Mouse (Mus musculus) adrenal gland, adult 18-20 months (tissue): ENCODE data around the gene Ly6g. TPM values are rescaled to one million over a fixed set of nuclear protein-coding genes. Genes with fewer than 3 reads are reported as not detected.
"Not testable (repeated sequence)": the region's sequence is repeated elsewhere in the genome, so short reads cannot be mapped to it uniquely, and the experiment has no call there.

Experiments used
- DNase-seq, 2 experiments: peaks; one replicate each; pipeline ENCODE4 v3.0.0; 2021 to 2022; ENCODE audit warnings: low spot score in 2 of 2
- long read RNA-seq, 2 experiments: library from polyadenylated mRNA; stranded (forward); transcript quantifications; one replicate each; pipeline ENCODE4 v2.0.0; 2021
- total RNA-seq, 2 experiments: library from RNA; stranded (reverse); gene quantifications; 1 replicate in 1 of 2; 2 replicates in 1 of 2; pipeline ENCODE4 v1.2.3; 2021

Ly6g gene
- not detected for total RNA-seq
- long read RNA-seq, experiment 1: 0 reads
- long read RNA-seq, experiment 2: 0 reads

- DNase-seq: no peak
Measured at GRCm38 (mm10) chr15:75154940-75155339, at the start of gene Ly6g. Gene Ly6g (plus strand): TSS chr15:75155240.

- not testable (repeated sequence) for DNase-seq
Measured at GRCm38 (mm10) chr15:75110424-75110823, 44.6 kb upstream of the Ly6g start.

GRCm38 (mm10) chr15:75111861-75112630 is 43.0 kb upstream of the Ly6g start, which contains the start of gene Ly6c2:
Gene Ly6c2 (minus strand): TSS chr15:75111970.
- not testable (repeated sequence) for DNase-seq

- DNase-seq: no peak
Measured at GRCm38 (mm10) chr15:75116525-75116924, 38.5 kb upstream of the Ly6g start.

GRCm38 (mm10) chr15:75117481-75117880 is 37.6 kb upstream of the Ly6g start:
- DNase-seq: not testable (repeated sequence)

- peak; percentile 21 to 56 for DNase-seq
Measured at GRCm38 (mm10) chr15:75118742-75119141, 36.3 kb upstream of the Ly6g start.

- DNase-seq: peak; percentile 21 to 43
Measured at GRCm38 (mm10) chr15:75120066-75120465, 35.0 kb upstream of the Ly6g start.

- DNase-seq: not testable (repeated sequence)
Measured at GRCm38 (mm10) chr15:75132346-75132745, 22.7 kb upstream of the Ly6g start.

- DNase-seq: not testable (repeated sequence)
Measured at GRCm38 (mm10) chr15:75135090-75135783, 19.8 kb upstream of the Ly6g start.

- not testable (repeated sequence) for DNase-seq
Measured at GRCm38 (mm10) chr15:75137739-75138138, 17.3 kb upstream of the Ly6g start.

- DNase-seq: peak; percentile 8 to 26
Measured at GRCm38 (mm10) chr15:75141812-75142360, 13.2 kb upstream of the Ly6g start.

- DNase-seq: no peak
Measured at GRCm38 (mm10) chr15:75143735-75144134, 11.3 kb upstream of the Ly6g start.

- DNase-seq: no peak
Measured at GRCm38 (mm10) chr15:75153087-75153486, 2.0 kb upstream of the Ly6g start.

- no peak for DNase-seq
Measured at GRCm38 (mm10) chr15:75157646-75158045, 2.6 kb downstream of the Ly6g start.

- peak; percentile 33 to 36 for DNase-seq
Measured at GRCm38 (mm10) chr15:75175506-75175905, 20.5 kb downstream of the Ly6g start.

- DNase-seq: no peak
Measured at GRCm38 (mm10) chr15:75186291-75186690, 31.3 kb downstream of the Ly6g start.

GRCm38 (mm10) chr15:75189116-75189515 is 34.1 kb downstream of the Ly6g start:
- DNase-seq: peak; percentile 6 to 18

- DNase-seq: not testable (repeated sequence)
Measured at GRCm38 (mm10) chr15:75190560-75190959, 35.5 kb downstream of the Ly6g start.
